Mouse (Mus musculus) MEL (cell line): ENCODE measurements around the gene Ilf3.

Source experiments
- CHD2 ChIP-seq: IDR thresholded peaks from 2 replicates; pipeline ENCODE4 v1.6.1; 2011; ENCODE audit warnings: low read length, improper control_type of control experiment
- CTCF ChIP-seq, 3 experiments: IDR thresholded peaks in 2 of 3; conservative IDR thresholded peaks in 1 of 3; 2 replicates each; pipeline ENCODE4 v1.5.1; 2011 to 2012; ENCODE audit warnings: low read length in 3 of 3, low read depth in 2 of 3, mild to moderate bottlenecking in 2 of 3, improper control_type of control experiment in 1 of 3, inconsistent platforms in 1 of 3, mixed read lengths in 1 of 3, moderate library complexity in 1 of 3; ENCODE audit not compliant: control insufficient read depth in 1 of 3, insufficient read depth in 1 of 3, poor library complexity in 1 of 3, severe bottlenecking in 1 of 3
- JUND ChIP-seq: IDR thresholded peaks from 2 replicates; pipeline ENCODE4 v1.6.1; 2011; ENCODE audit warnings: low read depth, mild to moderate bottlenecking, improper control_type of control experiment, low read length
- KAT2A ChIP-seq: conservative IDR thresholded peaks from 2 replicates; pipeline ENCODE4 v1.6.1; 2012; ENCODE audit warnings: low read depth, low read length, improper control_type of control experiment, inconsistent platforms
- MAX ChIP-seq: IDR thresholded peaks from 2 replicates; pipeline ENCODE4 v1.6.1; 2011; ENCODE audit warnings: low read length, improper control_type of control experiment
- POLR2AphosphoS2 ChIP-seq: IDR thresholded peaks from 2 replicates; pipeline ENCODE4 v1.6.1; 2011; ENCODE audit warnings: low read length, improper control_type of control experiment
- SIN3A ChIP-seq: IDR thresholded peaks from 2 replicates; pipeline ENCODE4 v1.6.1; 2012; ENCODE audit warnings: low read length, improper control_type of control experiment, inconsistent platforms
- TCF12 ChIP-seq: IDR thresholded peaks from 2 replicates; pipeline ENCODE4 v1.6.1; 2014; ENCODE audit warnings: low read depth, mild to moderate bottlenecking, inconsistent platforms, low read length, improper control_type of control experiment, moderate library complexity
- UBTF ChIP-seq: IDR thresholded peaks from 2 replicates; pipeline ENCODE4 v1.6.1; 2012; ENCODE audit warnings: low read depth, mild to moderate bottlenecking, inconsistent platforms, low read length, improper control_type of control experiment, moderate library complexity, borderline replicate concordance; ENCODE audit not compliant: insufficient read depth
- ZMIZ1 ChIP-seq: IDR thresholded peaks from 2 replicates; pipeline ENCODE4 v1.6.1; 2012; ENCODE audit warnings: low read depth, mild to moderate bottlenecking, inconsistent platforms, low read length, improper control_type of control experiment, moderate library complexity

GRCm38 (mm10) chr9:21432066-21432465 lies 64.4 kb downstream of the Ilf3 start:
- TF ChIP-seq CTCF (IDR thresholded peaks at IDR 0.05 in 2 of 3, conservative IDR thresholded peaks at IDR 0.05 in 1 of 3; ENCODE audit: control insufficient read depth in 1 of 3, insufficient read depth in 1 of 3, low read depth in 2 of 3, low read length in 3 of 3, poor library complexity in 1 of 3, severe bottlenecking in 1 of 3), result no peak
- no peak for TF ChIP-seq KAT2A
- no peak for TF ChIP-seq JUND
- TF ChIP-seq SIN3A, result no peak
- TF ChIP-seq POLR2AphosphoS2, result no peak
- no peak for TF ChIP-seq TCF12
- no peak for TF ChIP-seq CHD2
- no peak for TF ChIP-seq UBTF
- TF ChIP-seq ZMIZ1, result no peak
- no peak for TF ChIP-seq MAX
